Mouse (Mus musculus) heart, embryonic 11.5 days (tissue): ENCODE results near the gene Fndc11. TPM values are rescaled to one million over a fixed set of nuclear protein-coding genes. Genes with fewer than 3 reads are reported as not detected.

ENCODE experiments used
- ATAC-seq: fragments of 200-750 bp; cut with Nextera tagmentation; replicated peaks from 2 replicates; pipeline ENCODE4 v1.8.0; 2017; ENCODE audit warnings: moderate library complexity; ENCODE audit not compliant: insufficient number of reproducible peaks, low FRiP score, low TSS enrichment
- H3K27ac ChIP-seq: fragments of 300-500 bp; sonication (generic); 2 replicates; pipeline ENCODE4 v1.5.1; 2014; ENCODE audit warnings: mild to moderate bottlenecking, low read depth, low read length
- H3K27me3 ChIP-seq: fragments of 300-500 bp; sonication (generic); 2 replicates; pipeline ENCODE4 v1.6.1; 2014; ENCODE audit warnings: mild to moderate bottlenecking, low read length, mixed read lengths; ENCODE audit not compliant: control insufficient read depth, insufficient read depth
- H3K36me3 ChIP-seq: fragments of 300-500 bp; sonication (generic); 2 replicates; pipeline ENCODE4 v1.6.1; 2014; ENCODE audit warnings: mild to moderate bottlenecking, low read length, moderate library complexity, mixed read lengths; ENCODE audit not compliant: control insufficient read depth, insufficient read depth
- H3K4me1 ChIP-seq: fragments of 300-500 bp; sonication (generic); 2 replicates; pipeline ENCODE4 v1.6.1; 2014; ENCODE audit warnings: low read length; ENCODE audit not compliant: control insufficient read depth, insufficient read depth
- H3K4me2 ChIP-seq: fragments of 300-500 bp; sonication (generic); 2 replicates; pipeline ENCODE4 v1.6.1; 2014; ENCODE audit warnings: mild to moderate bottlenecking, moderate library complexity
- H3K4me3 ChIP-seq: fragments of 300-500 bp; sonication (generic); 2 replicates; pipeline ENCODE4 v1.5.1; 2014; ENCODE audit warnings: low read depth, low read length
- H3K9ac ChIP-seq: fragments of 300-500 bp; sonication (generic); 2 replicates; pipeline ENCODE4 v1.6.1; 2014; ENCODE audit warnings: mild to moderate bottlenecking, low read depth, low read length, moderate library complexity
- H3K9me3 ChIP-seq: fragments of 300-500 bp; sonication (generic); replicated peaks from 2 replicates; pipeline ENCODE4 v1.6.1; 2016; ENCODE audit warnings: low read length; ENCODE audit not compliant: control insufficient read depth
- WGBS: fragments of 180-500 bp; shearing (Covaris S2); extraction: QIAGEN DNeasy Blood & Tissue Kit; methylation state at CpG from one replicate; pipeline ENCODE4 v1.1.7; 2014; ENCODE audit not compliant: insufficient replicate concordance; 5-methylcytosine and 5-hydroxymethylcytosine counted together
- polyA plus RNA-seq: library from polyadenylated mRNA; unstranded; fragments of >200 nt; fragmentation: Nextera tagmentation; extraction: Ambion mirVana; gene quantifications from 2 replicates; pipeline ENCODE4 v1.2.1, GENCODE M21; 2014

Fndc11 gene
- polyA plus RNA-seq, result 0.13 TPM in 1 of 2 replicates, not detected in the other

DNA sequence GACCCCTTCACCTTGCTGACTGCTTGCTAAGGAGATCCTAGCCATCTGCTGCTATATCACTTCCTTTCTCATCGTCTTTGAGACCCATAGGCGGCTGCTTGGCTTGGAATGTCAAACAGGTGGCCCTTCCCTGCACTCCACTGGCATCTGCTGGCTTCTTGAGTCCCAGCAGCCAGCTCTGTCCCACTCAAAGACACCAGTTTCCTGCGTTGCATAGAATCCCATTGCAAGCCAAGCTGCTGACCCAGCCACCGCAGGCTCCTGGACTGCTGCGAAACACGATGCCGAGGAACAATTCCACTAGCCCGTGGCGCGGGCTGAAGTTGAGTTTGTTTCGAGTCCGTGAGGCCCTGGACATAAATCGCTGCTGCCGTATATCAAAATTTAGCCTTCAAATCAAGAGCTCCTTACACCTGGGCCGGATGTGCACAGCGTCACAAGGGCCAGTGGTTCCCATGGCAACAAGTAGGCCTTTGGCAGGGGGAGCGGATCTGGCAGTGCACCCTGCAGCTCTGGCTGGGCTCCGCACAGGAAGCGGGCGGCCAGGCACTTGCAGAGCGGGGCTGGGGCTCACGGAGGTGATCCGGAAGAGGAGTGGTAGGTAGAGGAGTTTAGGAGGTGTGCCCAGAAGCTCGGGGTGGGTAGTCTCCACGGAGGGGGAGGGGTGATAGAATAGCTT, at the start of gene Fndc11:
TSS of gene Fndc11 (plus strand) at position 476 of the 679 bp plus-strand sequence.
- H3K4me1 ChIP-seq, result peaks cover 9% of the 10 kb centered on the region
- WGBS, result 4% methylated on average over 25 of the region's 25 CpGs
- H3K9ac ChIP-seq, result peak within 1 kb of the TSS; percentile 50; the same call in 1 of the 2 replicates
- peaks cover 10% of the 10 kb centered on the region for H3K27me3 ChIP-seq
- H3K36me3 ChIP-seq, result no peaks in the 10 kb centered on the region
- no peaks in the 10 kb centered on the region for H3K9me3 ChIP-seq
- peak within 1 kb of the TSS; percentile 35; the same call in 1 of the 2 replicates for H3K27ac ChIP-seq
- peak within 1 kb of the TSS; percentile 25 for H3K4me3 ChIP-seq
- ATAC-seq, result peak; percentile 85
- peak within 1 kb of the TSS; percentile 68 for H3K4me2 ChIP-seq

DNA sequence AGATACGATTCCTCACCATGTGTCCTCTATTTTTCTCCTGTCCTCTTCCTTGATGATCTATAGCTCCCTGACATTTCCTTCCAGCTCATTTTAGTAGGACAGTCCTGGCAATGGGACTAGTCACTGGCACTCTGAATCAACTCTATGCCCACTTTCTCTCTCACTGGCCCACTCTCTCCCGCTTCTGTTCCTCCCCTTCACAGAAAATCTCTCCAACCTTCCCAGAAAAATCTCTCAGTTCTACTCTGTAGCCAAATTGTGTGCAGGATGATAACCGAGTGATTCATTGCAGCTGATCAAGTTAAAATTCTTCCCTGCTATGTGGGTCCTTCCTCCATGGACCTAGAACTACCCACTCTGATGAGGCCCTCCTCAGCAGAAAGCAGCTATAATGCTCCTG, 45.2 kb upstream of the Fndc11 start:
- H3K9ac ChIP-seq, result no peak overlapping the region
- H3K4me1 ChIP-seq, result no peaks in the 10 kb centered on the region
- H3K36me3 ChIP-seq, result no peaks in the 10 kb centered on the region
- no peak overlapping the region for H3K4me2 ChIP-seq
- 83% methylated on average over 3 of the region's 3 CpGs for WGBS
- H3K27ac ChIP-seq, result no peak overlapping the region
- H3K4me3 ChIP-seq, result no peak overlapping the region
- no peaks in the 10 kb centered on the region for H3K27me3 ChIP-seq
- no peak for ATAC-seq
- H3K9me3 ChIP-seq, result no peaks in the 10 kb centered on the region

DNA sequence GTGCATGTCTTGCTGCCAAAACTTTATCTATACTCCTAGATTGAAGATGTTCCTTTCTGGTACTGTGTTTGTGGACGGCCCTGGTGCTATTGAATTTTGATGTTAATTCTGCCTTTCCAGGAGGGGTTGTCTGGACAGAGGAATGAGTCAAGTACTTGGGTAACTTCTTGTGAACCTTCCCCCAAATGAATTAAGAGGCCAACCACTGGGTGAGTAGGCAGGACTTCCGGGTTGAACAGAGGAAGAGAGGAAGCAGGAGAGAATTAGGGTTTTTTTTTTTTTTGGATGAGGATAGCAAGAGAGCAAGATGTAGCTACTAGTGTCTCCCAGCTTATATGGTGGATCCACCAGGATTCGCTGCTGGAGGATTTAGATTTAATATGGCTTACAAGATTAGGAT, 41.8 kb upstream of the Fndc11 start:
- 69% methylated on average over 3 of the region's 3 CpGs for WGBS
- ATAC-seq, result no peak
- no peak overlapping the region for H3K9ac ChIP-seq
- no peaks in the 10 kb centered on the region for H3K9me3 ChIP-seq
- no peaks in the 10 kb centered on the region for H3K4me1 ChIP-seq
- no peak overlapping the region for H3K27ac ChIP-seq
- no peak overlapping the region for H3K4me3 ChIP-seq
- H3K4me2 ChIP-seq, result no peak overlapping the region
- no peaks in the 10 kb centered on the region for H3K36me3 ChIP-seq
- no peaks in the 10 kb centered on the region for H3K27me3 ChIP-seq

DNA sequence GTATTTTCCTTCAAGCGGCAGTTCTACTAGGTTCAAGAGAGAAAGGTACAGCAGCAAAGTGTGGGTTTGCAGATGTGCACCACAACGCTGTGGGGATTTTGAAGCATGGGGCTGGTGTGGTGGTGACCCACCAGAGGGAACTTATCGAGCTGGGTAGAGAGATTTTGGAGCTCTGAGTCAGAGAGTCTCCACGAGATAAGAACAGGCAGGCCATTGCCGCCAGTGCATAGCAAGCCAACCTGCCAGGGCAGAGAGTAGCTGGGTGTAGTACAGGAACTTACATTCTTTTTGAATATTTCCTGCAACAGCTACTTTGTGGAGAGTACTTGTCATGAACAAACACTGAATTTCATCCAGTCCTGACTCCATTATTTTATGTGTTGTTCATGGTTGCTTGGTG, 41.3 kb upstream of the Fndc11 start:
- Histone ChIP-seq H3K9ac (no peak overlapping the region), H3K27me3 (no peaks in the 10 kb centered on the region)

DNA sequence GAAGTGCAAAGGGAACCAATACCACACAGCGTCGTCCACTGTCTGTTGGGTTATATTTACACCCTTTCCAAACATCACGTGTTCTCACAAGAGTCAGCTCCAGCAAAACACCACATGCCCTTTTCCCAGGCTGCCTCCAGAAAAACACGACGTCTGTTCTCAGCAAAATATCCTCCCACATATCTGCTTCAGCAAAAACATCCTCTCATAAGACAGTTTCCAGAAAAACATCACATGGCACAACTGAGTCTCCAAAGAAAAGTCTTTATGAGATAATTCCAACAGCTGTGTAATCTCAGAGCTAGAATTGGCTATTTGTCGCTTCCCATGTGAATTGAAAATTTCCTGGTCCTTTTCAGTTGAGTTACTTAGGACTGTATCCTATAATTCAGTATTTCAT, 38.9 kb upstream of the Fndc11 start:
- no peak overlapping the region for H3K4me2 ChIP-seq
- no peaks in the 10 kb centered on the region for H3K4me1 ChIP-seq
- 66% methylated on average over 6 of the region's 6 CpGs for WGBS
- no peaks in the 10 kb centered on the region for H3K9me3 ChIP-seq
- no peak overlapping the region for H3K27ac ChIP-seq
- H3K4me3 ChIP-seq, result no peak overlapping the region
- no peaks in the 10 kb centered on the region for H3K36me3 ChIP-seq
- H3K27me3 ChIP-seq, result no peaks in the 10 kb centered on the region
- H3K9ac ChIP-seq, result no peak overlapping the region
- ATAC-seq, result no peak

More for the DNA sequence above, 41.3 kb upstream of the Fndc11 start:
- H3K9me3 ChIP-seq, result no peaks in the 10 kb centered on the region
- H3K27ac ChIP-seq, result no peak overlapping the region
- no peak for ATAC-seq
- WGBS, result 66% methylated on average over 5 of the region's 5 CpGs
- no peaks in the 10 kb centered on the region for H3K36me3 ChIP-seq
- no peaks in the 10 kb centered on the region for H3K4me1 ChIP-seq
- H3K4me2 ChIP-seq, result no peak overlapping the region
- no peak overlapping the region for H3K4me3 ChIP-seq

DNA sequence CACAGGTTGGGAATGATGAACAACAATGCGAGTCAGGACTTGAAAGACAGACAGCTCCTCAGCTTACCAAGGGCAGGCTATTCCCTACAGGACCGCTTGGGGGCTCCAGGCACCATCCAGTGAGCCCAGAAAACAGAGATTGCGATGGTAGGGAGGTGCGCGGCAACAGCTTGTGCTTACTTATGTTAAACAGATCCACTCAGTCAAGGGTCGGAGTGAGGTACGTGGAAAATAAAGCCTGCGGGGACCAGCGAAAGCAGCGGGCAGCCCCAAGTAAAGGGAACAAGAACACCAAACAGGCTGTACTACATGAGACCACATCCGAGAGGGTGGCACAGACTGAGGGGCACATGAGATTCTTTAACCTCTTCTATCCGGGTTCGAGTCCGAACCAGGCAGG, 33.2 kb upstream of the Fndc11 start:
- Histone ChIP-seq H3K4me1 (peaks cover 5% of the 10 kb centered on the region), H3K27me3 (no peaks in the 10 kb centered on the region), H3K4me2 (peak overlapping the region; percentile 72), H3K9me3 (no peaks in the 10 kb centered on the region), H3K4me3 (peak overlapping the region; percentile 74), H3K9ac (peak overlapping the region; percentile 94), H3K36me3 (no peaks in the 10 kb centered on the region), H3K27ac (peak overlapping the region; percentile 69; the same call in 1 of the 2 replicates)
- under 1% methylated on average over 14 of the region's 14 CpGs for WGBS
- ATAC-seq, result peak; percentile 69; the same call in 1 of the 2 replicates

DNA sequence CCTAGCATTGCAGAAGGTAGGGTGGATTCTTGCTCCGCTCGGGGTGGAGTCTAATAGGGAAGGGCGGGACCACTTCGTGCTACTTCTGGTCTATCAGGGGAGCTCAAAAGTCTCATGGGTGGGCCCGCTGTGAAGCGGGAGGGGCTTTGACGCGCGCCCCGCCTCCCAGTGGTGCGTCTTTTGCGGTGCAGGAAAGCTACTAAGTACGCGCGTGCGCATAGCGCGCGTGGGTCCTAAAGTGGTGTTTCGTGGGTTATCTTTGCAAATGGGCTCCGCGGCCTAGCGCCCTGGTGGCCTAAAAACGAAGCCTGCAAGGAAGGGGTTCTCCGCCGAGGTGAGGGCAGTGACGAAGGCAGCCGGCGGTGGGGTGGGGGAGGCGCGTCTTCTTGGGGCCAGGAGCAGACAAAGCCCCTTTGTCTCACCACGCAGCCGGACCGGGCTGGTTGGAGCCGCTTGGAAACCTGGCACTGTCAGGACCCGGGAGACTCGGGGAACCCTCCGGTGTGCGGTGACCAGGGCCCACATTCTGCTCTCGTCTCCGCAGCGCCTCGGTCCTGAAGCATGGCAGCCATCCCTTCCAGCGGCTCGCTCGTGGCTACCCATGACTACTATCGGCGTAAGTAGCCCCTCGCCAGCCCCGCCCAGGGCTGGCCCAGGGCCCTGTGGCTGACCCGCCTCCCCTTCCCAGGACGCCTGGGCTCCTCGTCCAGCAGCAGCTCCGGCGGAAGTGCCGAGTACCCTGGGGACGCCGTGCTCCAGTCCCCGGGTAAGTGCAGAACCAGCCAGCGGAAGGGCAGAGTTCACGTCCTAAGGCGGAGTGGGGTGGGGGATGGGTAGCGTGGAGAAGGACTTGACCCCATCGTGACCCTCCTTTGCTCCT, 32.5 kb upstream of the Fndc11 start, which contains the start of gene Ppdpf:
TSS of gene Ppdpf (plus strand) at position 127 of the 880 bp plus-strand sequence.
- peak; percentile 96 for ATAC-seq
- WGBS, result under 1% methylated on average over 63 of the region's 64 CpGs
- Histone ChIP-seq H3K9me3 (no peaks in the 10 kb centered on the region), H3K27me3 (no peaks in the 10 kb centered on the region), H3K4me2 (peak within 1 kb of the TSS; percentile 72), H3K4me1 (peaks cover 5% of the 10 kb centered on the region), H3K4me3 (peak within 1 kb of the TSS; percentile 74), H3K27ac (peak within 1 kb of the TSS; percentile 89), H3K36me3 (no peaks in the 10 kb centered on the region), H3K9ac (peak within 1 kb of the TSS; percentile 94)

DNA sequence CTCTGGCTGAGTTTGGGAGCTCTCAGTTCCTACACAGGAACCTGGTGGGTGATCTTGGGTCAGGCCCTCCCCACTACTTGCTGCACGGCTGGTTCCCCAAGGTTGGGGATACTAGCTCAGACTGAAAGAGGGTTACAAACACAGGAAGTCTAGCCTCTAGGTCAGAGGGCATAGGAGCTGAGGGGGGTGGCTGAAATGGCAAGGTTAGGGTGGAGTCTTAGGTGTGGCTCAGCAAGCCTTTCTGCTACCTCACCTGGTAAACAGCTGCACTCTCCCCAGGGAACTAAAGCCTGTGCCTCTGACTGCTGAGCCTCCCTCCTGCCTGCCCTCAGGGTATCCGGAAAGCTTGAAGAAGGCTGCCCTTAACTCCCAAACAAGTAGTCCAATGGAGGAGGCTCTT, 31.1 kb upstream of the Fndc11 start:
- peak overlapping the region; percentile 72 for H3K4me2 ChIP-seq
- WGBS, result 68% methylated on average over 2 of the region's 2 CpGs
- no peaks in the 10 kb centered on the region for H3K27me3 ChIP-seq
- H3K4me3 ChIP-seq, result no peak overlapping the region; the same call in 1 of the 2 replicates
- no peak for ATAC-seq
- no peaks in the 10 kb centered on the region for H3K36me3 ChIP-seq
- H3K9ac ChIP-seq, result no peak overlapping the region
- no peak overlapping the region for H3K27ac ChIP-seq
- H3K4me1 ChIP-seq, result peaks cover 5% of the 10 kb centered on the region
- no peaks in the 10 kb centered on the region for H3K9me3 ChIP-seq
